Mouse (Mus musculus) heart, postnatal 25 days (tissue): ENCODE measurements at regions not wholly inside any gene's neighbourhood (a gene's known extent, or its start where the extent isn't known, plus 50 kb on each side); places are given as distances from the start of the nearest gene placed in this dataset.

ENCODE experiments used
- DNase-seq: peaks from one replicate; pipeline ENCODE4 v3.0.0; 2022; ENCODE audit warnings: low spot score
- intact Hi-C: fragments of 180-260 bp; cut with DNase I; formaldehyde crosslinking; loops from one replicate; pipeline ENCODE4 v1.15.1; 2025

GRCm38 (mm10) chr19:28205691-28206090 lies 194.7 kb upstream of the Rfx3 start:
- intact Hi-C loops = no loop called here
- no peak for DNase-seq

DNA sequence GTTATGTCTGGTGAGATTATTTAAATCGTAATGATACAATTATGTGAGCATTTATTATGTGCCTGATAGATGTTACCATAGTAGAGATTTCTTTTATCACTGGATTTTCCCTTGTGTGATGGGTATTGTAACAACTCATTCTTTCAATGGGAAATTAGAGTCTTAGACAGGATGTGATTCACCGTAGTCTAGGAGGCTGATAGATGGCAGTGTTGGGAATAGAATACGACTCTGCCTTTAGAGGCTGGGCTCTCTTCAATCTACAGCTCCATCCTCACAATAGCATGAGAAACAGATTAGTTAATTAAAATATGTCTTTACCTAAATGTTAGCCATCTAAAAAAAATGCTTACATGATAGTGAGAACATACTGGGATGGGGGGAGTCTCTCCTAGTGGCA lies 192.8 kb upstream of the Rfx3 start:
- no peak for DNase-seq
- intact Hi-C loops = no loop called here

GRCm38 (mm10) chr19:28199385-28199784 lies 188.4 kb upstream of the Rfx3 start:
- DNase-seq = no peak
- intact Hi-C loops = no loop called here

DNA sequence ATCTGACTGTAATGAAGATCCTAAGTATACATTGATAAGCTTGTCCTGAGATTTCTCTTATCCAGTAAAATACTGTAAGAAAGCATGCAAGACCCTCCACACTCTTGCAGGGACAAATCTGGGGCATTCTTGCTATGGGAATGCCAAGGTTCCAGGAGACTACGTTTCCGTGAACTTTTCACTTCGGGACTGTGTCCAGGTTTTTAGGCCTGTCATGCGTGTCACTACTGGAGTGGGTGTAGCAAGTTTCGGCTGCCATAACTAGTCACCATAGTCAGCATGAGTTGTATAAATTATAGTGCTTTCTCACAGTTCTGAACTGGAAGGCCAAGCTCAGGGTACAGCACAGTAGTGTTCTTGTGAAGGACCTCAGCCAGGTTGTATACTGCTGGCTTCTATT lies 185.9 kb upstream of the Rfx3 start:
- no peak for DNase-seq
- intact Hi-C loops = no loop called here

DNA sequence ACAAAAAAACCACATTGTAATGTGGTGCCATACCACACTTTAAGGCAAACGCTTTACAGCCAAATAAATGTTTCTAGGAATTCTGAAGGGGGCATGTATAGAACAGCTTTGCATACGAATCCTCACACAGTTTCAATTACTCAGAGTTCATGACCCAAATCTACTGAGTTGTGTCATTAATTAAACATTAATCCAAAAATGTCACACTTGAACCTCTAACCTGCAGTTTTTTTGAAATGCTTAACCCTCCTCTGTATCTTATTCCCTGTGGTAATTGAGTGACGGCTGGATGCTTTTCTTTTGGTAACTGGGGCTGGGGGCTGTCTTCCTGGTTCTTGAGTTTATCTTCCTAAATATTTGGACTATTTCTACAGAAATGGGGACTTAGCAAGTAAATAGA lies 181.3 kb upstream of the Rfx3 start:
- no peak for DNase-seq
- intact Hi-C loops = no loop called here

DNA sequence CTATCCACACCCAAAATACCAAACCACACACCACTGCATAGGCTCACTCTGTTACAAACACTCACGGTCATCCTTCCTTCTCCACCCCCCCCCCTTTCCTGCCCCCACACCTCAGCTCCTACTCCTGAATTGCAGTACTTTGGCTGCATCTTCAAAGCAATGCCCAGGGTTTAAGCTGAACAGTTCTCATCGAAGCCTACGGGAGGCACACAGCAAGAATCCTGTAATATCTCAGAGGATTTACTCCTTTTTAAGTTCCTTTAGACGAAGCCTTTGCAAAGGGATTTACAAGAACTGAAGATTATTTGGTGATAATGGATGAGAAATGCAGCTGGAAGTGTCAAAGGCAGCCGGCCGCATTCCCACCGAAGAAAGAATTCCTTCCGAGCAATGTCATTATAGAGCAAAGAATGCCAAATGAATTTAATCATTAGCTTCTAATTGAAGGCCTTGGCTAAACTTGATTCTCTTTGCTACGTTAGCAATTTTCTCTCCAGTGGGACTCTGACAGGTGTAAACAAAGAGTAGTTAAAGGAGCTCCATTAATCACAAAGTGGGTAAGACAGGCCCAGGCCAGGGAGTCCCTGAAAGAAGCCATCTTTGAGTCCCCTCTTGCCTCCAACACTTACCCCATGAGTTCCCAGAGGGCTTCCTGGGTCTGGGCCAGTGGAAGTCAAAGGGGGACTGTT lies 180.6 kb upstream of the Rfx3 start:
- DNase-seq = no peak
- intact Hi-C loops = no loop called here

GRCm38 (mm10) chr19:28190250-28190649 lies 179.3 kb upstream of the Rfx3 start:
- DNase-seq = no peak
- intact Hi-C loops = no loop called here

- intact Hi-C loops = no loop called here
- no peak for DNase-seq
Measured at GRCm38 (mm10) chr19:28188363-28188762, 177.4 kb upstream of the Rfx3 start.

DNA sequence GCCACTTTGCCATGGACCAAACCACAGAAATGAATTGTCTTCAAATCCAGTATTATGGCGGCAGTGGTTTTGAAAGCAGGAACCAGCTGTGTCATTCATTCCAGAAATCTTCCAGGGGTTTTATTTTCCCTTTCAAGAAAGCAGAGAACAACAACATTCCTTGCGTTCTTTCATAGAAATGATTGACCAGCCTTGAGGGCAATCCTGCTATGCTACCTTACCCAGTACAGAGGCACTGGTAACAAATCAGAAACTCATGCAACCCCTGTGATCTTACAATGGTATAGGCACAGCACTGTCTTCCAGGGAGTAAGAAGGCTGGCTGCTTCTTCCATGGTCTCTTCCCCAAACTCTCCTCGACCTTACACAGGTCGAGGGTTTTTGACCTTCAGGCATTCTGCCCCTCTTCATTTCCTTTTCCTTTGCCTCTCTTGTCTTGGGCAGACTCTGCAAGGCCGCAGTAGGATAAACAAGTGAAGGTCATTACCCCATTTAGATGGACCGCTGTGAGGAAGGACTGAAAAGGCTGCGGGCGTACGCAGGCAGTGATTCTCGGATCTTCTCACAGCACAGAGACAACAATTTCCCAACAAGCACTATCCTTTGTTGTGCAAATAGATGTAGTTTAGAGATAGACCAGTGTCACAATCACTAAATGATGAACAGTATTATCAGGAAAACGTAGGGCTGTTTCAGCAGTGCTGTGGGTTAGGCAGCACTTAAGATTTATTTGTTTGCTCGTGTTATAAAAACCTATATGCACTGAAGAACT lies 171.6 kb upstream of the Rfx3 start:
- intact Hi-C loops = no loop called here
- no peak for DNase-seq

- no peak for DNase-seq
- intact Hi-C loops = no loop called here
Measured at GRCm38 (mm10) chr19:28181171-28181570, 170.2 kb upstream of the Rfx3 start.

DNA sequence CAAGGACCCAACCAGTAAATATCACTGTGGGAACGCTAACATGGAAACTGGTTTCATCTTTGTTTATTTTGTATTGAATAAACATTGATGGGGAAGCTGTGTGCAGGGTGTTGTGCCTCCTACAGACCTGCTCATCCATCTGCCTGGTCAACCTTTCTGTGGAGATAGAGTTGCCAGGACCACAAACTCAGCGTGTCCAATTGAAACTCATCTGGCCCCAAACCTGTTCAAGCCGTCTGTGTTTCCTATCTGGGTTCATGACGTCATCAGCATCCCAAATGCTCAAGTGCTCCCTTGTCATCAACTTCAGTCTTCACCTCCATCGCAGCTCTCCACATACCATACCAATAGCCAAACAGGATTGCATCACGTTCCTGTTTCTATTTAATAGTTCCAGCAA lies 167.1 kb upstream of the Rfx3 start:
- intact Hi-C loops = no loop called here

GRCm38 (mm10) chr19:28176821-28177220 lies 165.9 kb upstream of the Rfx3 start:
- DNase-seq = no peak
- intact Hi-C loops = no loop called here

More for the DNA sequence above, 167.1 kb upstream of the Rfx3 start:
- no peak for DNase-seq

GRCm38 (mm10) chr19:28171836-28172534 lies 161.0 kb upstream of the Rfx3 start:
- intact Hi-C loops = no loop called here
- no peak for DNase-seq

DNA sequence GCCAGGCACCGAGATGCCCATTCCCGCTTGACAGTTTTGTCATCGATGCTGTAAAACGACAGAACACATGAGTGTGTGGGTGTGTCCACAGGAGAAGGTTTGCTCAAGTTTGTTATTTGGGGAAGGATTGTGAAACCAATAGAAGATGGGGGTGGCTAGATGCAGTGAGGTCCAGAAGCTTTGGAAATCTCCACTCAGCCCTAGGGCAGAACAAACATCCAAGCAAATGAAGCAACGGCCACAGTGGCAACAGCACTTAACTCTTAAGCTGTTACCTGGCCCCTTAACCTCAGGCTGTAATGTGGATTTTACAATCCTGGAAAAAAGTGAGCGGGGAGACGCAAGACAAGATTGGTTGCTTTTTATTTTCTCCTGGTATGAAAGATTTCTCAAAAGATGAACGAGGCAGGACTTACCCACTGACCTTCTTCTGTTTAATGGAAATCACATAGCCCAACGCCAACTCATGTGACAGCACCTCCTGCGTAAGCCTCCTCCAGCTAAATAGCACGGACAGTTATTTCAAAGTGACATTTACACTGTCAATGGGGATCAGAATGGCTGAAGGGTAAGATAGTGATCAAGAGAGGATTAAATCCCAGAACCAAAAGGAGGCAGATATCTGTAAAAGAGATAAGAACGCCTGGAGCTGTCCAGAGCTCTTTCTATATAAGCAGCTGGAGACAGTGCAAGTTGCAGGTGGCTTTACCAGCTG lies 156.6 kb upstream of the Rfx3 start:
- intact Hi-C loops = loop anchor here (10.0 kb wide), 5 partner anchors 367 to 723 kb away; no protein-coding TSS in a partner anchor
- DNase-seq = no peak

DNA sequence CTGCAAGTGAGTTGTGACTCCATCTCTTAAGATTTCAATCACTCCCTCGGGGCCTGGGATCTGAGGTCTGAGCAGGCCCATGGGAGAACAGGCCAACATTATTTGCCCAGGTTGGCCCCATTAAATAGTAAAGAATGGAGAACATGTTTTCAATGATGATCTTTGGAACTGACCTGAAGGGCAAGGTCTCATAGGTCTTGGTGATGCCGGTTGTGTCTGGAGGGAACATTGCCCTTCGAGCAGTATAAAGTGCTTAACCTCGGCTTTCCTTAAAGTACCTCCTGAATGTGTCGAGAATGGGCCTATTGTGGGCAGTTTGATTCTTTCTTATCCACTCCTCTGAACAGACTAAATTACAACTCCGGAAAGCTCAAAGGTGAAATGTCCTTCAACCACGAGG lies 155.7 kb upstream of the Rfx3 start:
- intact Hi-C loops = loop anchor here (10.0 kb wide), 5 partner anchors 368 to 722 kb away; no protein-coding TSS in a partner anchor
- DNase-seq = no peak

GRCm38 (mm10) chr19:28165901-28166361 lies 155.0 kb upstream of the Rfx3 start:
- peak; percentile 4 for DNase-seq
- intact Hi-C loops = loop anchor here (10.0 kb wide), 5 partner anchors 369 to 721 kb away; no protein-coding TSS in a partner anchor

DNA sequence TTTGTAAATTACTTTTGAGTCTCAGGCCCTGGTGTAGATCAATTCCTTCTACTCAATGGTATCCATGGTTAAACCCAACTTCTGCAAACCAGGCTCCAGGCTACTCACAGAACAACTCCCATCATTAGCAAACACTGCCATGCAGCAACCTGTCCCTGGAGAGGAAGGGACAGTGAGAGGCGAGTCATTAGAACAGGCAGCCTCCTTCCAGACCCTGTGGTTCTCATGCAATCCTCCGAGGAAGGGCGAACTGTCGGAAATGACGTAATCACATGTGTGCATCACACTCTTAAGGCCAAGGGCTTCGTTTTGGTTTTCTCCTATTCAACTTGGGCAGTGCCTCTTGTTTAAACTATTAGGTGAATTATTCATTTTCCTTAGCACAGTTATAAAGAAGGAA lies 152.2 kb upstream of the Rfx3 start:
- intact Hi-C loops = loop anchor here (10.0 kb wide), 5 partner anchors 372 to 718 kb away; no protein-coding TSS in a partner anchor
- DNase-seq = no peak

GRCm38 (mm10) chr19:28160582-28160981 lies 149.6 kb upstream of the Rfx3 start:
- DNase-seq = no peak
- intact Hi-C loops = loop anchor here (10.0 kb wide), 5 partner anchors 374 to 716 kb away; no protein-coding TSS in a partner anchor

- no peak for DNase-seq
- intact Hi-C loops = no loop called here
Measured at GRCm38 (mm10) chr19:28157196-28157595, 146.2 kb upstream of the Rfx3 start.

- intact Hi-C loops = no loop called here
- no peak for DNase-seq
Measured at GRCm38 (mm10) chr19:28137581-28137980, 126.6 kb upstream of the Rfx3 start.
